Mouse (Mus musculus): ENCODE measurements around the gene Tmem35b. TPM values are rescaled to one million over a fixed set of nuclear protein-coding genes. Genes with fewer than 3 reads are reported as not detected.

The Tmem35b gene
- polyA plus RNA-seq, 1 experiment from 2014 or later = 6.8 TPM

GRCm38 (mm10) chr4:127125834-127126463 is 2.5 kb downstream of the Tmem35b start:
- WGBS (ENCODE audit: insufficient replicate concordance) = 1% methylated on average over 35 of the region's 35 CpGs
- H3K27ac ChIP-seq = no peak overlapping the region

DNA sequence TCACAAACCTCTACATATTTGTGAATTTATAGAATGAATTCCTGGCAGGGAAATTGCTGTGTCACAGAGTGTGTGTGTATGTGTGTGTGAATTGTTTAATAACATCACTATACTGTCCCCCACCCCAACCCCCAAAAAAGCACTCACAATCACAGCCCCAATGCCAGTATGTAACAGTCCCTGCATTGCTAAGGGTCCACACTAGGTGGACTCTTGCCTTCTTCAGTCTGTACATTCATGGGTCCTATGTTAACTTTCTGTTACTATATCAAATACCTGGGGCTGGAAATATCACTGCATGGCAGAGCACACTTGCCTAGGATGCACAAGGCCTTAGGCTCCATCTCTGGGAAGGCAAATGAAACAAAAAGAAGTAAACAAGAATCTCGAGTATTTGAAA is 11.2 kb downstream of the Tmem35b start:
- no peak for ATAC-seq (ENCODE audit: low read depth)

More at GRCm38 (mm10) chr4:127125834-127126463, 2.5 kb downstream of the Tmem35b start:
- H3K9ac ChIP-seq = peak overlapping the region; percentile 79
- no peaks in the 10 kb centered on the region for H3K27me3 ChIP-seq
- H3K36me3 ChIP-seq = peaks cover 4% of the 10 kb centered on the region; the same call in 1 of the 2 replicates
- ATAC-seq (ENCODE audit: low read depth) (peak; percentile 99), DNase-seq (peak; percentile 82)
- no peaks in the 10 kb centered on the region for H3K9me3 ChIP-seq (replicated peaks)
- peak overlapping the region; percentile 71 for H3K4me3 ChIP-seq (replicated peaks)
- peak overlapping the region; percentile 94 for H3K4me2 ChIP-seq
- H3K4me1 ChIP-seq (replicated peaks) = peaks cover 14% of the 10 kb centered on the region

GRCm38 (mm10) chr4:127137591-127137990 is 14.1 kb downstream of the Tmem35b start:
- no peak for ATAC-seq (ENCODE audit: low read depth)

More for the DNA sequence above, 11.2 kb downstream of the Tmem35b start:
- DNase-seq = no peak
- no peaks in the 10 kb centered on the region for H3K27me3 ChIP-seq
- H3K9ac ChIP-seq = no peak overlapping the region
- no peak overlapping the region for H3K4me3 ChIP-seq (replicated peaks)
- 19% methylated on average over 1 of the region's 1 CpGs for WGBS (ENCODE audit: insufficient replicate concordance)
- H3K4me1 ChIP-seq (replicated peaks) = no peaks in the 10 kb centered on the region
- H3K27ac ChIP-seq = no peak overlapping the region
- H3K4me2 ChIP-seq = no peak overlapping the region
- H3K9me3 ChIP-seq (replicated peaks) = no peaks in the 10 kb centered on the region
- no peaks in the 10 kb centered on the region for H3K36me3 ChIP-seq

GRCm38 (mm10) chr4:127138486-127138885 is 15.0 kb downstream of the Tmem35b start:
- H3K9me3 ChIP-seq (replicated peaks) = no peaks in the 10 kb centered on the region
- no peak overlapping the region for H3K4me2 ChIP-seq
- H3K36me3 ChIP-seq = no peaks in the 10 kb centered on the region
- no peaks in the 10 kb centered on the region for H3K4me1 ChIP-seq (replicated peaks)
- no peaks in the 10 kb centered on the region for H3K27me3 ChIP-seq
- no peak overlapping the region for H3K9ac ChIP-seq
- WGBS (ENCODE audit: insufficient replicate concordance) = 48% methylated on average over 6 of the region's 6 CpGs
- no peak overlapping the region for H3K4me3 ChIP-seq (replicated peaks)
- no peak overlapping the region for H3K27ac ChIP-seq
- no peak for ATAC-seq (ENCODE audit: low read depth)
- DNase-seq = no peak

More at GRCm38 (mm10) chr4:127137591-127137990, 14.1 kb downstream of the Tmem35b start:
- no peaks in the 10 kb centered on the region for H3K36me3 ChIP-seq
- H3K4me3 ChIP-seq (replicated peaks) = no peak overlapping the region
- no peak overlapping the region for H3K9ac ChIP-seq
- H3K27me3 ChIP-seq = no peaks in the 10 kb centered on the region
- no peak overlapping the region for H3K4me2 ChIP-seq
- no peak overlapping the region for H3K27ac ChIP-seq
- H3K9me3 ChIP-seq (replicated peaks) = no peaks in the 10 kb centered on the region
- 59% methylated on average over 5 of the region's 5 CpGs for WGBS (ENCODE audit: insufficient replicate concordance)
- DNase-seq = no peak
- no peaks in the 10 kb centered on the region for H3K4me1 ChIP-seq (replicated peaks)

DNA sequence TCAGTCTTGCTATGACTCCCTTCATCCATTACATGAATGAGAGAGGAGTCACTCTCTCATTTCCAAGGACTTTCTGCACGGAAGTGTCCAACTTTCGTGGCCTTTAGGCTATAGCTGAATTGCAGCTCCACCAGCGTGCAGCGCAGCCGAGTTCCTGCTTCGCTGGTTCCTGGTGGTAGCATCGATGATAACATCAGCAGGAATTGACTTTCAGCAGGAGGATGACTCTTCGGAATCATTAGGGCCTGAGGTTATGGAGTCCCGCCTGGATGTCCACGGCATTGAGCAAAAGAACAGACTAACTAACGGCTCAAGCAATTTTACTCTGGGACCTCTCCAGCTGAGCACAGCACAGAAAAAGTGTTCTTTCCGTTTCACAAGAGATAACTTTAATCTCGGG is 26.5 kb downstream of the Tmem35b start:
- H3K27me3 ChIP-seq = no peaks in the 10 kb centered on the region
- no peaks in the 10 kb centered on the region for H3K9me3 ChIP-seq (replicated peaks)
- ATAC-seq (ENCODE audit: low read depth) = no peak
- H3K4me2 ChIP-seq = no peak overlapping the region
- no peaks in the 10 kb centered on the region for H3K4me1 ChIP-seq (replicated peaks)
- 64% methylated on average over 13 of the region's 13 CpGs for WGBS (ENCODE audit: insufficient replicate concordance)
- H3K4me3 ChIP-seq (replicated peaks) = no peak overlapping the region
- H3K9ac ChIP-seq = no peak overlapping the region
- no peak overlapping the region for H3K27ac ChIP-seq
- no peak for DNase-seq
- H3K36me3 ChIP-seq = no peaks in the 10 kb centered on the region

- Histone ChIP-seq H3K36me3 (no peaks in the 10 kb centered on the region), H3K4me3 (replicated peaks) (no peak overlapping the region), H3K27me3 (no peaks in the 10 kb centered on the region), H3K4me1 (replicated peaks) (no peaks in the 10 kb centered on the region), H3K9me3 (replicated peaks) (no peaks in the 10 kb centered on the region), H3K27ac (no peak overlapping the region), H3K4me2 (no peak overlapping the region), H3K9ac (no peak overlapping the region)
- 45% methylated on average over 1 of the region's 1 CpGs for WGBS (ENCODE audit: insufficient replicate concordance)
- no peak for ATAC-seq (ENCODE audit: low read depth)
- no peak for DNase-seq
Measured at GRCm38 (mm10) chr4:127153345-127153744, 29.9 kb downstream of the Tmem35b start.

GRCm38 (mm10) chr4:127155757-127156156 is 32.3 kb downstream of the Tmem35b start:
- H3K4me1 ChIP-seq (replicated peaks) = no peaks in the 10 kb centered on the region
- H3K4me2 ChIP-seq = no peak overlapping the region
- no peak overlapping the region for H3K27ac ChIP-seq
- H3K4me3 ChIP-seq (replicated peaks) = no peak overlapping the region
- DNase-seq (no peak), ATAC-seq (ENCODE audit: low read depth) (no peak)
- H3K9ac ChIP-seq = no peak overlapping the region
- no peaks in the 10 kb centered on the region for H3K27me3 ChIP-seq
- H3K9me3 ChIP-seq (replicated peaks) = no peaks in the 10 kb centered on the region
- no peaks in the 10 kb centered on the region for H3K36me3 ChIP-seq
- WGBS (ENCODE audit: insufficient replicate concordance) = 43% methylated on average over 5 of the region's 5 CpGs

GRCm38 (mm10) chr4:127157746-127158145 is 34.3 kb downstream of the Tmem35b start:
- Histone ChIP-seq H3K4me2 (no peak overlapping the region), H3K4me3 (replicated peaks) (no peak overlapping the region), H3K27ac (no peak overlapping the region), H3K9me3 (replicated peaks) (no peaks in the 10 kb centered on the region), H3K9ac (no peak overlapping the region), H3K4me1 (replicated peaks) (no peaks in the 10 kb centered on the region), H3K27me3 (no peaks in the 10 kb centered on the region), H3K36me3 (no peaks in the 10 kb centered on the region)
- ATAC-seq (ENCODE audit: low read depth) (no peak), DNase-seq (no peak)
- 70% methylated on average over 4 of the region's 4 CpGs for WGBS (ENCODE audit: insufficient replicate concordance)

DNA sequence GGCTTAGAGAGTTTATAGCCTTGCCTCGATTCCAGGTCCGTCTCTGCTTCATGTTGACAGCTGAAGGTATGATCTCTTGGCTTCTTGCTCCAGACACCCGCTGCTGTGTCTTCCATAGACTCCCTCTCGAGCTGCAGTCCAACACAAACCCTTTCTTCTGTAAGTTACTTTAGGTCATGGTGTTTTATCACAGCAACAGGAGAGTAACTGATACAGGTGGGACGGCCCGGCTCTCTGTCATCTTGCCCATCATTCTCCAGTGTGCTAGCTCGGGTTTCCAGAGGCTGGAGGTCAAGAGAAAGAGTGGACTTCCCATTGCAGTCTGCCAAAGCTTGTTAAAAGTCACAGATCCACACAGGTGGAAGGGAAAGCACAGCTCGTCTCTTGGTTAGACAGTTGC is 40.4 kb downstream of the Tmem35b start:
- H3K4me1 ChIP-seq (replicated peaks) = peaks cover 5% of the 10 kb centered on the region; the same call in 1 of the 2 replicates

DNA sequence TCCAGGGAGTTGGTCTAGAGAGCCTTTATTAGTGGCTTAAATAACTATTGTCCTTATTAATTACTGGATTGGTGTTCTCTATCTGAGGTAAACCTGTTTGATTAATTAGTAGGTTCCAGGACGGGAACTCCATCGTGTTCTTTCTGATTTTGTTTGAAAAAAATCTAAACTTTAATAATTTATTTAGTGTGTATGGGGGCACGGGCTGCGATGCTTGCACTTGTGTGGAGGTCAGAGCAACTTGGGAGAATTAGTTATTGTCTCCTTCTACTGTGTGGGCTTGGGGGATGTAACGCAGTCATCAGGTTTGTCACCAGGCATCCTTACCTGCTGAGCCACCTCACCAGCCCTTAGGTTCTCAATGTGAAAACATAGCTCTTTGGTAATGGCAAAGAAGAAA is 43.6 kb downstream of the Tmem35b start:
- Histone ChIP-seq H3K27me3 (peaks cover 63% of the 10 kb centered on the region), H3K27ac (no peak overlapping the region), H3K4me2 (no peak overlapping the region), H3K9me3 (replicated peaks) (no peaks in the 10 kb centered on the region), H3K36me3 (no peaks in the 10 kb centered on the region), H3K4me3 (replicated peaks) (no peak overlapping the region), H3K4me1 (replicated peaks) (peaks cover 13% of the 10 kb centered on the region; the same call in 1 of the 2 replicates), H3K9ac (no peak overlapping the region)
- no peak for DNase-seq
- 61% methylated on average over 5 of the region's 5 CpGs for WGBS (ENCODE audit: insufficient replicate concordance)
- ATAC-seq (ENCODE audit: low read depth) = no peak

More for the DNA sequence above, 40.4 kb downstream of the Tmem35b start:
- Histone ChIP-seq H3K27me3 (peaks cover 32% of the 10 kb centered on the region), H3K9ac (no peak overlapping the region), H3K27ac (no peak overlapping the region), H3K4me3 (replicated peaks) (no peak overlapping the region), H3K9me3 (replicated peaks) (no peaks in the 10 kb centered on the region), H3K4me2 (no peak overlapping the region), H3K36me3 (no peaks in the 10 kb centered on the region)
- WGBS (ENCODE audit: insufficient replicate concordance) = 50% methylated on average over 8 of the region's 8 CpGs
- ATAC-seq (ENCODE audit: low read depth) (no peak), DNase-seq (no peak)

- WGBS (ENCODE audit: insufficient replicate concordance) = 13% methylated on average over 8 of the region's 8 CpGs
- no peaks in the 10 kb centered on the region for H3K36me3 ChIP-seq
- H3K27me3 ChIP-seq = peaks cover 69% of the 10 kb centered on the region
- no peak overlapping the region for H3K9ac ChIP-seq
- H3K27ac ChIP-seq = no peak overlapping the region
- H3K9me3 ChIP-seq (replicated peaks) = no peaks in the 10 kb centered on the region
- H3K4me1 ChIP-seq (replicated peaks) = peaks cover 13% of the 10 kb centered on the region; the same call in 1 of the 2 replicates
- H3K4me3 ChIP-seq (replicated peaks) = no peak overlapping the region
- H3K4me2 ChIP-seq = no peak overlapping the region
- ATAC-seq (ENCODE audit: low read depth) (no peak), DNase-seq (no peak)
Measured at GRCm38 (mm10) chr4:127167731-127168130, 44.2 kb downstream of the Tmem35b start.

Data from liver, embryonic 13.5 days (tissue).